Mouse (Mus musculus) hindbrain, embryonic 10.5 days (tissue): Measurements from ENCODE around the gene Akt2. TPM values are rescaled to one million over a fixed set of nuclear protein-coding genes. Genes with fewer than 3 reads are reported as not detected.
"Not testable (repeated sequence)": the region's sequence is repeated elsewhere in the genome, so short reads cannot be mapped to it uniquely, and the experiment has no call there.

ENCODE experiments used
- DNase-seq: peaks from one replicate; pipeline ENCODE4 v3.0.0-alpha.2; 2017; ENCODE audit warnings: low spot score
- H3K27ac ChIP-seq: fragments of 300-500 bp; sonication (generic); 2 replicates; pipeline ENCODE4 v1.5.1; 2016; ENCODE audit warnings: mild to moderate bottlenecking, moderate library complexity
- H3K27me3 ChIP-seq: fragments of 300-500 bp; sonication (generic); 2 replicates; pipeline ENCODE4 v1.6.1; 2016; ENCODE audit warnings: mild to moderate bottlenecking; ENCODE audit not compliant: poor library complexity, insufficient read depth, severe bottlenecking
- H3K36me3 ChIP-seq: fragments of 300-500 bp; sonication (generic); 2 replicates; pipeline ENCODE4 v1.6.1; 2016; ENCODE audit warnings: mild to moderate bottlenecking, moderate library complexity
- H3K4me1 ChIP-seq: fragments of 300-500 bp; sonication (generic); replicated peaks from 2 replicates; pipeline ENCODE4 v1.6.1; 2016; ENCODE audit warnings: mild to moderate bottlenecking
- H3K4me3 ChIP-seq: fragments of 300-500 bp; sonication (generic); 2 replicates; pipeline ENCODE4 v1.5.1; 2016; ENCODE audit warnings: mild to moderate bottlenecking, moderate library complexity
- H3K9me3 ChIP-seq: fragments of 300-500 bp; sonication (generic); 2 replicates; pipeline ENCODE4 v1.6.1; 2016; ENCODE audit warnings: mild to moderate bottlenecking, moderate library complexity
- WGBS: fragments of 180-500 bp; shearing (Covaris S2); methylation state at CpG from one replicate; pipeline ENCODE4 v1.1.7; 2016; 5-methylcytosine and 5-hydroxymethylcytosine counted together
- polyA plus RNA-seq: library from polyadenylated mRNA; unstranded; fragments of >200 nt; fragmentation: Nextera tagmentation; extraction: Ambion mirVana; gene quantifications from 2 replicates; pipeline ENCODE4 v1.2.1, GENCODE M21; 2016

Akt2 gene
- polyA plus RNA-seq, 1 experiment from 2014 or later, result 89.0 TPM

DNA sequence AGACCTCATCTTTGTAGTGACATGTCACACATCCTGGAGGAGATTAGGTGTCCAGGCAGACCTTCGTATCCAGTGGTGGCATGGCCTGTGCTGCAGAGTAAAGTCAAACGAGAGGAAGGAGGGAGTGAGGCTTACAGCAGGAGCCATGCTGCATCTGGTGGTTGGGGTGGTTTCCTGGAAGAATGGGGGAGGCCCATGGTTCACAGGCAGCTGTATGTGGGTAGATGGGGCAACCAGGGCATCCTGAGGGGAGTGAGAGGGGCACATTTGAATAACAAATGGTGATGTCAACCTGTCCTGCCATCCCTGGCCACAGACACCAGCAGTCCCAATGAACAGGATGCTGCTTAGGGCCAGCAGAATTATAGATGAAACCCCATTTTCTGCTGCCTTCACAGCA is 18.3 kb downstream of the Akt2 start:
- no peaks in the 10 kb centered on the region for H3K27me3 ChIP-seq
- DNase-seq, result no peak
- whole genome bisulfite sequencing, result 91% methylated on average over 2 of the region's 2 CpGs
- peaks cover 38% of the 10 kb centered on the region for H3K36me3 ChIP-seq
- no peaks in the 10 kb centered on the region for H3K9me3 ChIP-seq
- H3K4me1 ChIP-seq, result peaks cover 54% of the 10 kb centered on the region
- H3K27ac ChIP-seq, result no peak overlapping the region
- H3K4me3 ChIP-seq, result no peak overlapping the region

DNA sequence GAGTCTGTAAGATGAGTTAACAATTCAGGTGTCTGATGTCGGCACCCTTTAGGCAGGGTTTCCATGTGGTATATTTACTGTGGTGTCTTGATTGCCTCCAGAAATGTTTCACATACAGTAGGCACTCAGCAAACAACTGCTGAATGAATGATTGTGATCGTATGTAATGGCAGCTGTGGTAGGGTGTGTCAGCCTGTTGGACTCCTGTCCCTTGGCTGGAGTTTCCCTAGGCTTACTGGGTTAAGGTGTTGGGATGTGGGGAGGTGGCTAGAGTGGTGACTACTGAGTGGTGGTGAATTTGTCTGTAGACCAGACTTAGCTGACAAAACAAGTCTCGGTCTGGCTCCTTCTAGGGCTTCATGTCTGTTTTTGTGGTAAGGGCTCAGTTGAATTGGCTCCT is 19.0 kb downstream of the Akt2 start:
- no peak for DNase-seq
- WGBS, result 95% methylated on average over 3 of the region's 3 CpGs
- Histone ChIP-seq H3K27me3 (no peaks in the 10 kb centered on the region), H3K4me3 (no peak overlapping the region), H3K27ac (no peak overlapping the region), H3K9me3 (no peaks in the 10 kb centered on the region), H3K4me1 (peaks cover 52% of the 10 kb centered on the region), H3K36me3 (peaks cover 38% of the 10 kb centered on the region)

DNA sequence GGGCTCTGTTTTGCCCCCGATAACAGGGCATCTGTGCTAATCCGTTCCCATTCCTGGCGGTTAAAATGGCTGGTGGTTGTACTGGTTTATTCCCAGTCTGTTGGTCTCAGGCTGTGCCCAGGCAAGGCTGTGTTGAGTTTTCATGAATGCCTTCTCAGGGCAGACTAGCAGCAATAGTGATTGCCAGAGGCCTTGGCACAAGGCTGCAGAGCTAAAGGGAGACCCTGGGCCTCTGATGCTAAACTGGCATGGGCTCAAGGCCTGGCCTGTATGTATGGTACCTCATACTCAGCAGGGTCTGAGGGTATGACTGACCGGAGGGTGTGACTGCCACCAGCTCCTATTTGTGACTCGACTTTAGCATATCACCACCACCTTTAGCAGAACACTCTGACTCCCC is 19.5 kb downstream of the Akt2 start:
- peaks cover 42% of the 10 kb centered on the region for H3K36me3 ChIP-seq
- 92% methylated on average over 5 of the region's 5 CpGs for WGBS
- no peak for DNase-seq

DNA sequence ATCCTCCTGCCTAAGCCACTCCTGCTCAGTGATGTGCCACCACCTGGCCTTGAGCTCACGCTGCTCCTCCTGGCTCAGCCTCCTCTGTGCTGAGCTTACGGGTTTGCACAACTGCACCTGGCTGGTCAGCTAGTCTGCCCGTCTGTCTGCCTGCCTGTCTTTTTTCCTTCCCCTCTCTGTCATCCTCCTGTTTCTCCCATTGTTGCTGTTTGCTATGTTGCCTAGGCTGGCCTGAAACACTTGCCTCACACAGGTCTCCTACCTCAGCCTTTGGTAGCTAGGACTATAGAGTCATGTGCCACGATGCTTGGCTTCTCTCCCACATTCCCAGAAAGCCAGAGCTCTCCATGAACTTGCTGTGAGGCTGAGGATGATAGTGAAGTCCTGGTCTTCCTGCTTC is 21.6 kb downstream of the Akt2 start:
- 86% methylated on average over 4 of the region's 4 CpGs for WGBS
- no peak overlapping the region for H3K27ac ChIP-seq

More for the DNA sequence above, 19.5 kb downstream of the Akt2 start:
- Histone ChIP-seq H3K4me1 (peaks cover 47% of the 10 kb centered on the region), H3K27me3 (no peaks in the 10 kb centered on the region), H3K4me3 (no peak overlapping the region), H3K27ac (no peak overlapping the region), H3K9me3 (no peaks in the 10 kb centered on the region)

DNA sequence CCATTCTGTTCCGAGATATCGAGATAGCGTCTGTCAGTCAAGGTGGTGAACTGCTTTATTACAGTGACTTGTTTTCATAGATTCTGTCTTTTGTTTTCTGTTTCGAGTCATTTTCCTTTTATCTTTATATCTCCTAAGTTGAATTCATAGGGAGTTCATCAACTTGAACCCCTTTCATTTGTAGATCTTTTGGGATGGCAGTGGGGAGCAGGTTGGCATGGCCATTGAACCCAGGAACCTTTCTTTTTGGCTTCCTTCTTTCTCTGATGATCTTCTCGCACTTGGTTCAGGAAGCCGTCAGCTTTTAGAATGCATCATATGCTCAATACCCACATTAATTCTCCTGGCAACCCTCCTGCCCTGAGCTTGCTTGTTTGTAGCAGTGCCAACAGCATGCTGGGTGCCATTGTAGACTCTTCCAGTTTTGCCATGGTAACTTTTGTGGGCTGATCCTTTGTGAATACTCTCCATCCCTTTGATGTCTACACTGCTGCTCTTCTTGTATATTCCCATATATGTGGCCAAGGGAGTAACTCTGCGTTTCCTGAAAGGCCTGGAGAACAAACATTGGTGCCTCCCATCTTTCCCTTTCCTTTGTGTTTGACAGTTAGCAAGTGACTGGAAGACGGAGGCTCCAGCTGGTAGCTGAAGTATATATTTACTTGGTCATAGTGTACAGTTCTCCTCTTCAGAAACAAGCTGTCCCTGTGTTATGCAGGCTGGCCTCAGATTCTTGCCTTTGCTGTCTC is 22.6 kb downstream of the Akt2 start:
- WGBS, result 59% methylated on average over 8 of the region's 8 CpGs

More for the DNA sequence above, 21.6 kb downstream of the Akt2 start:
- no peak for DNase-seq
- H3K9me3 ChIP-seq, result no peaks in the 10 kb centered on the region
- no peak overlapping the region for H3K4me3 ChIP-seq
- peaks cover 26% of the 10 kb centered on the region for H3K4me1 ChIP-seq
- H3K36me3 ChIP-seq, result peaks cover 58% of the 10 kb centered on the region
- H3K27me3 ChIP-seq, result no peaks in the 10 kb centered on the region

DNA sequence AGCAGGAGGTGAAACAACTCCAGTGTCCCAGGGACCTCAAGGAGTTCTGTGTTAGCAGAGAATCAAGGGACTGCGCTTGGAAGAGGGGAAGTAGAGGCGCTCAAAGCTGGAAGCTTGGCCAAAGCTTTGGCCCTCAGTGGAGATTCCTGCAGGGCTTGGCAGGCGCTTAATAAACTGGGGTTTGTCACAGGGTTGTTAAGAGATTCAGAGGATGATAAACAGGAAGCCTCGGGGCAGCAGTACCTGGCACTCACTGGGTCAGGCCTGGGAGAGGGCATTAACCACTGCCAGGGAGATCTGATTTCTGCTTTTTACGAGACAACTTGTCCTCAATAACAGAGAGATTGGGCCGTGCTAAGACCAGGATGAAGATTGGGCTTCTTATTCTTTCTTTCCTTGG is 29.7 kb downstream of the Akt2 start:
- no peak overlapping the region for H3K27ac ChIP-seq
- no peak for DNase-seq
- no peaks in the 10 kb centered on the region for H3K4me1 ChIP-seq
- H3K4me3 ChIP-seq, result no peak overlapping the region
- 88% methylated on average over 6 of the region's 6 CpGs for WGBS
- H3K36me3 ChIP-seq, result peaks cover 98% of the 10 kb centered on the region
- no peaks in the 10 kb centered on the region for H3K9me3 ChIP-seq
- no peaks in the 10 kb centered on the region for H3K27me3 ChIP-seq

More for the DNA sequence above, 22.6 kb downstream of the Akt2 start:
- Histone ChIP-seq H3K4me1 (peaks cover 19% of the 10 kb centered on the region), H3K4me3 (no peak overlapping the region), H3K27me3 (no peaks in the 10 kb centered on the region), H3K36me3 (peaks cover 59% of the 10 kb centered on the region), H3K9me3 (no peaks in the 10 kb centered on the region), H3K27ac (peak overlapping the region; percentile 17)
- DNase-seq, result no peak

DNA sequence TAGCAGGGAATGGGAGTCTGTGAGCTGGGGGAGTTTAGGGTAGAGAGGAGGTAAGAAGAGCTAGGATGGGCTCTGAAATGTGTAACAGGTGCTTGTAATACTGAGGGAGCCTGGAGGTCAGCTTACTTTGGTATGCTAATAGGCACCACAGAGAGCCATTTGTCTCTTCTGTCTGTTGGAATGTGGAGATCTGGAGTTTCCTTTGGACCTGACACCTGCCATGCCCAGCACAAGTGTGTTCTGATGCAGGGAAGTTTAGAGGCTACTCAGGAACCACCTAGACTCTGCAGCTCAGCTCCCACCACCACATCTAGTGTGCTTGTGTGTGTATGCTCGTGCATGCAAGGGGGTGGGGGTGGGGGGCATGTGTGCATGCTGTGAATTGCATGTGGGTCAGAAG is 30.9 kb downstream of the Akt2 start:
- Histone ChIP-seq H3K36me3 (peaks cover 98% of the 10 kb centered on the region), H3K9me3 (no peaks in the 10 kb centered on the region), H3K27me3 (no peaks in the 10 kb centered on the region), H3K4me1 (no peaks in the 10 kb centered on the region), H3K4me3 (no peak overlapping the region), H3K27ac (no peak overlapping the region)
- 74% methylated on average over 1 of the region's 1 CpGs for WGBS
- DNase-seq, result no peak

DNA sequence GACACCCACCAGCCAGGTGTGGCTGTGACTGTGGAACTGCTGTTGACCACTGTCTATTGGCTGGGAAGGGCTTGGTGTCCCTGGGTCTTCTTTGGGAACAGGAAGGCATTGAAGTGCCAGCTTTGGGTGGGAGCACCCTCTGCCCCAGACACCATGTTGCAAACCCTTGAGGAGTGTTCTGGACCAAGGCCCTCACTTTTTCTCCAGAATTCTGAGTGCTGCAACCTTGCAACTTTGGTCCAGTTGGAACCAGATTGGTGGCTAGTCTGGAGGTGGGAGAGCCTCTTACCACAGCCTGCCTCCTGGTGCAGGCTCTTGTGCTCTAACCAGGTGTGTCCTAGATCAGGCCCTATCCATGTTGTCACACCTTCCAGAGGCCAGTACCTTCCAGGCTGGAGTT is 33.6 kb downstream of the Akt2 start:
- Histone ChIP-seq H3K27ac (no peak overlapping the region), H3K27me3 (no peaks in the 10 kb centered on the region), H3K9me3 (no peaks in the 10 kb centered on the region), H3K4me3 (no peak overlapping the region), H3K4me1 (no peaks in the 10 kb centered on the region), H3K36me3 (peaks cover 98% of the 10 kb centered on the region)
- DNase-seq, result no peak

DNA sequence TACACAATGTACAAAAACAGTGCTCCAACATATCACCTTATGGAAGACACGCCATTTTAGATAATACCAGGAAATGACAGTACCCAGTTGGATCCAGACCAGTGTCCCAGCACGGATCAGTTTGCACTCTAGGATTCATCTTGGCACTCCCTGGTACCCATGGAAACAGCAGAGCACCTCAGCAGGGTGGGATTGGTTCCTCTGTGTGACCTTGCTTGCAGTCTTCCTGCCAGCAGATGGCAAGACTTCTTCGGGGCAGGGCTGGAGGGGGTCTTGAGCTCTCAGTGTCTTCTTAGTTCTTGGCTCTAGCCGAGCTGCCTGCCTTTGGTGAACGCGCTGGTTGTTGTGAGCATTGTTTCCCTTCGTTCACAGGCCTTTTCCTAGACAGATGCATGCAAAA is 36.4 kb downstream of the Akt2 start:
- Histone ChIP-seq H3K4me1 (no peaks in the 10 kb centered on the region), H3K27ac (no peak overlapping the region), H3K27me3 (no peaks in the 10 kb centered on the region), H3K4me3 (no peak overlapping the region), H3K9me3 (no peaks in the 10 kb centered on the region), H3K36me3 (peaks cover 94% of the 10 kb centered on the region)
- 89% methylated on average over 7 of the region's 7 CpGs for WGBS
- no peak for DNase-seq

DNA sequence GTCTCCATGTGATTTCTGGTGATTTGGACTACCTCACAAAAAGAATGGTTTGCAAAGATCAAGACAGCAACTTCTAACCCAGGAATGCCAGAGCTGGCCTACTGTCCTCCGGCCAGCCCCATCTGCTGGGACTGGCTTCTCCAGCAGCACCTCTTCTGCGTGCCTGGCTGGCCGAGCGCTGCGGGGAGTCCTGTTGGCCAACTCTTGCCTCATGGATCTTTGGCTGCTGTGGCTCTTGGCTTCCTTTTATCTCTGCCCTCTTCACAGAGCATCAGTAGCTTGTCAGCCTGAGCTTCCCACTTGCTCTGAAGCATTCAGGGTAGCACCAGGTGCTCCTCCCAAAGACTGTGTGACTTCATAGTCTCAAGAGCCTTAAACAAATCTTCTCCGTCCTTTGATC is 36.8 kb downstream of the Akt2 start:
- Histone ChIP-seq H3K4me1 (no peaks in the 10 kb centered on the region), H3K36me3 (peaks cover 94% of the 10 kb centered on the region), H3K9me3 (no peaks in the 10 kb centered on the region), H3K27ac (no peak overlapping the region), H3K4me3 (no peak overlapping the region), H3K27me3 (no peaks in the 10 kb centered on the region)
- WGBS, result 94% methylated on average over 6 of the region's 6 CpGs
- DNase-seq, result no peak

DNA sequence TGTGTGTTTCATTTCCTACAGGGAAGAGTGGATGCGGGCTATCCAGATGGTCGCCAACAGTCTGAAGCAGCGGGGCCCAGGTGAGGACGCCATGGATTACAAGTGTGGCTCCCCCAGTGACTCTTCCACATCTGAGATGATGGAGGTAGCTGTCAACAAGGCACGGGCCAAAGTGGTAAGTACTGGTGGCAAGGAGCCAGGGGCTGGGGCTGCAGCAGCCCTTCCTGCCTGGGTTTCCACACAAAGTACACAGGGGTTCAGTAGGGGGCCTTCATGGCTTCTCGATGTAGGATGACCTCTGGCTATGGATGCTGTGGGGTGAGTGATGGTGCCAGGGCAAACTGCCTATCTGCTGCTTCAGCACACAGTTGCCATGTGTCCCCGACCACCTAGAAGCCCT is 37.5 kb downstream of the Akt2 start:
- H3K36me3 ChIP-seq, result peaks cover 94% of the 10 kb centered on the region
- not testable (repeated sequence) for H3K27me3 ChIP-seq, DNase-seq, H3K27ac ChIP-seq, H3K4me3 ChIP-seq, H3K9me3 ChIP-seq, H3K4me1 ChIP-seq
- WGBS, result 96% methylated on average over 7 of the region's 7 CpGs

DNA sequence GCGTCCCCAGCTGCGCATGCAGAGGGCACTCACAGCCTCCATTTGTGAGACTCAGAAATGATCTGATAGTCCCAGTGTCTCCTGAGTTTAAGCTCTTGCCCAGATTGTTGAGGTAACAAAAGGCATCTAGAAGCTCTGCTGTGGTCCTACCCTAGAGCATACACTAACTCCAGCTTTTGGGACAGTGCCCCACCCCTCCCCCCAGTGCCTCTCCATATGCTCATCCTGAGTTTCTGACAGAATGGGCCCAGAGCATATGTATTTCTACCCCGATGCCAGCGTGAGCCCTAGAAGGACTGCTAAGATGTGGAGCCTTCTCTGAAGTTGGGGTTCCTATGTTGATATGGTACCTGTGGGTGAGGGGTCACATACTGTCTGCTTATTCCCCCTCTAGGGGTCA is 40.1 kb downstream of the Akt2 start:
- no peaks in the 10 kb centered on the region for H3K4me1 ChIP-seq
- no peak for DNase-seq
- H3K9me3 ChIP-seq, result no peaks in the 10 kb centered on the region
- peaks cover 96% of the 10 kb centered on the region for H3K36me3 ChIP-seq
- no peak overlapping the region for H3K27ac ChIP-seq
- no peaks in the 10 kb centered on the region for H3K27me3 ChIP-seq
- WGBS, result over 99% methylated on average over 4 of the region's 4 CpGs
- no peak overlapping the region for H3K4me3 ChIP-seq

DNA sequence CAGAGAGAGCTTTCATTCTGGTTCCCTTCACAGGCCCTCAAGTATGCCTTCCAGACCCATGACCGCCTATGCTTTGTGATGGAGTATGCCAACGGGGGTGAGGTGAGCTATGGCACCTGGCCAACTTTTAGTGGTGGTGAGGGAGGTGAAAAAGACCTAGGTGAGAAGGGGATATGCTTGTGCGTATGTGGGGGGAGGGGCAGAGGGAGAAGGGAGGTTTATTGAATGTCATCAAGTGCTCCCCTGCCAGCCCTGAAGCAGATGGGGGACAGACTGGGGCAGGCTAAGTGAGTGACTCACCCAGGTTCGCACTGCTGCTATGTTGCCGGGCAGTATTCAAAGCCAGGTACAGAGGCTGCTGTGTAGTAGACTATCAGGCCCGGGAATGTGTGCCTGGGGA is 41.8 kb downstream of the Akt2 start:
- H3K9me3 ChIP-seq, result no peaks in the 10 kb centered on the region
- no peaks in the 10 kb centered on the region for H3K27me3 ChIP-seq
- 94% methylated on average over 6 of the region's 6 CpGs for WGBS
- H3K4me1 ChIP-seq, result no peaks in the 10 kb centered on the region
- no peak overlapping the region for H3K27ac ChIP-seq
- DNase-seq, result no peak
- H3K4me3 ChIP-seq, result no peak overlapping the region
- H3K36me3 ChIP-seq, result peaks cover 96% of the 10 kb centered on the region

DNA sequence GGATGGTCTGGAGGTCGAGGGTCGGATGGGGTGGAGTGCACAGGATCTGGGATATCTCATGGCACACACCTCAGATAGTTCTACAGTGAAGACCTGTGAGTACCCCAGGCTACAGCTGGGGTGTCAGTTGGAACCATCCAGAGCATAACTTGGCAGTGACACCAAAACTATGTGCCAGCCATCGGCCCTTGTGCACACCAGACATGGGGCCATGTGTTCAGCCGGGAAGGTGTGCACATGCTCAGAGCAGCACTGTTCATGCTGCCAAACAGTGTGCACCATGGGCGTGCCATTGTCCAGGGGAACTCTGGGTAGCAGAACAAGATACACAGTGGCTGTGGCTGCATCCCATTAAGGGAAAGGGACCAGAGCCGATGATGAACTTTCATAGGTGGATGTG is 43.3 kb downstream of the Akt2 start:
- Histone ChIP-seq H3K27me3 (no peaks in the 10 kb centered on the region), H3K4me1 (no peaks in the 10 kb centered on the region), H3K4me3 (no peak overlapping the region), H3K27ac (no peak overlapping the region), H3K36me3 (peaks cover 87% of the 10 kb centered on the region), H3K9me3 (no peaks in the 10 kb centered on the region)
- DNase-seq, result no peak
- WGBS, result 95% methylated on average over 6 of the region's 6 CpGs
